Mouse (Mus musculus): Measurements from ENCODE around the gene Idua.

- TF ChIP-seq TAL1 (conservative IDR thresholded peaks at IDR 0.05; ENCODE audit: low read depth, low read length) (no peak), CTCF (IDR thresholded peaks at IDR 0.05; ENCODE audit: low read depth, low read length) (no peak), POLR2AphosphoS5 (IDR thresholded peaks at IDR 0.05; ENCODE audit: insufficient replicate concordance, low read depth, low read length) (no peak)
Measured at GRCm38 (mm10) chr5:108677605-108678295, 17.6 kb downstream of the Idua start.

Measured in G1E (cell line).